Mouse (Mus musculus) heart, embryonic 14.5 days (tissue): ENCODE results near the gene Dennd2a. TPM values are rescaled to one million over a fixed set of nuclear protein-coding genes. Genes with fewer than 3 reads are reported as not detected.

Experiments
- ATAC-seq: fragments of 200-750 bp; cut with Nextera tagmentation; 2 replicates; pipeline ENCODE4 v1.8.0; 2017; ENCODE audit warnings: low read depth, moderate TSS enrichment; ENCODE audit not compliant: insufficient number of reproducible peaks, insufficient read depth, low FRiP score
- H3K27ac ChIP-seq, 2 experiments: fragments of 200-500 bp in 1 of 2; fragments of 300-500 bp in 1 of 2; sonication (generic) in 1 of 2; replicated peaks in 1 of 2; 2 replicates each; pipeline ENCODE4 v1.5.1; 2012 to 2014; ENCODE audit warnings: low read depth in 2 of 2, low read length in 2 of 2, control low read depth in 1 of 2, mild to moderate bottlenecking in 1 of 2, mixed read lengths in 1 of 2; ENCODE audit not compliant: control insufficient read depth in 1 of 2, insufficient read depth in 1 of 2
- H3K27me3 ChIP-seq: fragments of 300-500 bp; sonication (generic); 2 replicates; pipeline ENCODE4 v1.6.1; 2014; ENCODE audit warnings: mild to moderate bottlenecking, low read length, control low read depth; ENCODE audit not compliant: control insufficient read depth, insufficient read depth
- H3K36me3 ChIP-seq: fragments of 300-500 bp; sonication (generic); 2 replicates; pipeline ENCODE4 v1.6.1; 2014; ENCODE audit warnings: mild to moderate bottlenecking, control low read depth, low read length, mixed read lengths; ENCODE audit not compliant: control insufficient read depth, insufficient read depth
- H3K4me1 ChIP-seq, 2 experiments: fragments of 200-500 bp in 1 of 2; fragments of 300-500 bp in 1 of 2; sonication (generic) in 1 of 2; 2 replicates each; pipeline ENCODE4 v1.6.1; 2012 to 2014; ENCODE audit warnings: low read length in 2 of 2, control low read depth in 1 of 2, mixed read lengths in 1 of 2; ENCODE audit not compliant: control insufficient read depth in 2 of 2, insufficient read depth in 2 of 2
- H3K4me2 ChIP-seq: fragments of 300-500 bp; sonication (generic); 2 replicates; pipeline ENCODE4 v1.6.1; 2014; ENCODE audit warnings: mild to moderate bottlenecking, low read length
- H3K4me3 ChIP-seq, 2 experiments: fragments of 200-500 bp in 1 of 2; fragments of 300-500 bp in 1 of 2; sonication (generic) in 1 of 2; 2 replicates each; pipeline ENCODE4 v1.5.1; 2012 to 2014; ENCODE audit warnings: low read length in 2 of 2, mild to moderate bottlenecking in 2 of 2, control low read depth in 1 of 2, low read depth in 1 of 2, moderate library complexity in 1 of 2; ENCODE audit not compliant: control insufficient read depth in 1 of 2, insufficient read depth in 1 of 2
- H3K9ac ChIP-seq: fragments of 300-500 bp; sonication (generic); 2 replicates; pipeline ENCODE4 v1.6.1; 2014; ENCODE audit warnings: mild to moderate bottlenecking, low read length
- H3K9me3 ChIP-seq: fragments of 300-500 bp; sonication (generic); 2 replicates; pipeline ENCODE4 v1.6.1; 2016; ENCODE audit warnings: low read length, control low read depth; ENCODE audit not compliant: control insufficient read depth
- WGBS: fragments of 180-500 bp; shearing (Covaris S2); extraction: QIAGEN DNeasy Blood & Tissue Kit; methylation state at CpG from one replicate; pipeline ENCODE4 v1.1.7; 2014; 5-methylcytosine and 5-hydroxymethylcytosine counted together
- polyA plus RNA-seq: library from polyadenylated mRNA; unstranded; fragments of >200 nt; fragmentation: Nextera tagmentation; extraction: Ambion mirVana; gene quantifications from 2 replicates; pipeline ENCODE4 v1.2.1, GENCODE M21; 2014

The Dennd2a gene
- polyA plus RNA-seq, 1 experiment from 2014 or later: 18.8 TPM

DNA sequence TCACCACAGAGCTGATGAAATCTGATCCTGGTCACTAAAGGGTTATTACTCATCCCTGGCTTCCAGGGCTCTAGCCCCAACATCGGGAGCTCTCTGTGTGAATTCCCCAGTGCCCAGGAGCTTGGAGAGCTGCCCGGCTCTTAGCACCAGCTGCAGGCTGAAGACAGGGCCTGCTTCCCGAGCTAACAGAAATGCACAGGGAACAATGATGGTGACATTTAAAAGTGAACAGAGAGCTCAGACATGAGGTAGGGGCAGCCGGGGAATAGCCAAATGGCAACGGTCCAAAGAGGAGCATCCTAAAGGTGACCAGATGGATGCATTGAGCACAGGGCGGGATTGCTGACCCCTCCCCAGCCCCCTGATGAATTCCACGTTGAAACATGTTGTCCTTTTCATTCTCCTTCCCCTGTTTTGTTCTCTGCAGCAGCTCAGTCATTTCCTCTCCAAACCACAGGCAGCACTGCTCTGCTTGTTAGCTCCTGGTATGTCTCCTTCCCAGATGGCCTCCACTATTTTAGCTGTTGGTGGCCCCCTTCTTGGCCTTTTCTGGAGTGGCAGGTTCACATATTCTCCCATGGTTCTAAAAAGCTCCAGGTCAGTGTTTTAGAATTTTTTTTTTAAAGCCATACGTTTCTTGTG is 79.0 kb downstream of the Dennd2a start:
- H3K4me3 ChIP-seq: no peak overlapping the region
- no peak for ATAC-seq
- no peaks in the 10 kb centered on the region for H3K9me3 ChIP-seq
- H3K4me2 ChIP-seq: no peak overlapping the region
- H3K4me1 ChIP-seq: peaks cover 0 to 3% of the 10 kb centered on the region in 2 experiments; a peak in 2 of 4 replicates
- no peak overlapping the region for H3K9ac ChIP-seq
- WGBS: 59% methylated on average over 8 of the region's 8 CpGs
- peaks cover 65% of the 10 kb centered on the region for H3K36me3 ChIP-seq
- no peaks in the 10 kb centered on the region for H3K27me3 ChIP-seq
- H3K27ac ChIP-seq: no peak overlapping the region

DNA sequence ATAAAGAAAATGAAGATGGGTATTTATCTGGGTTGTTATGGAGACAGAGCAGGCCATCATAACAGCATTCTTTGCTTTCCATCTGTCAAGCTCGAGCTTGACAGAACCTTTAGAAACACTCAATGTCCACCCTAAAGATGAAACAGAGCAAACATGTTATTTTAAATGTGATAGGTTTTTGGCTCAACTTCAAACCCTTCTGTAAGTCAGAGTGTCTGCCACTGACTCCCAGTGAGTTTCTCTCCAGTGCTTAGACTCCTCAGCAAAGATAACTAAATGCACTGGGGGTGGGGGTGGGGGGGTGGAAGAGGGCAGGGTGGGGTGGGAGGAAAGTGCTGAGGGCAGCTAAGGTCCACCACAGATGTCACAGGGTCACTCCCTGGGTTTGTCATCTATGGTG is 81.0 kb downstream of the Dennd2a start:
- H3K4me1 ChIP-seq: peaks cover 2 to 9% of the 10 kb centered on the region in 2 experiments; a peak in 3 of 4 replicates
- no peak for ATAC-seq
- no peak overlapping the region for H3K4me3 ChIP-seq
- H3K9me3 ChIP-seq: no peaks in the 10 kb centered on the region
- H3K4me2 ChIP-seq: no peak overlapping the region
- H3K9ac ChIP-seq: no peak overlapping the region
- no peak overlapping the region for H3K27ac ChIP-seq
- H3K36me3 ChIP-seq: peaks cover 48% of the 10 kb centered on the region
- H3K27me3 ChIP-seq: no peaks in the 10 kb centered on the region
- 43% methylated on average over 1 of the region's 1 CpGs for WGBS

DNA sequence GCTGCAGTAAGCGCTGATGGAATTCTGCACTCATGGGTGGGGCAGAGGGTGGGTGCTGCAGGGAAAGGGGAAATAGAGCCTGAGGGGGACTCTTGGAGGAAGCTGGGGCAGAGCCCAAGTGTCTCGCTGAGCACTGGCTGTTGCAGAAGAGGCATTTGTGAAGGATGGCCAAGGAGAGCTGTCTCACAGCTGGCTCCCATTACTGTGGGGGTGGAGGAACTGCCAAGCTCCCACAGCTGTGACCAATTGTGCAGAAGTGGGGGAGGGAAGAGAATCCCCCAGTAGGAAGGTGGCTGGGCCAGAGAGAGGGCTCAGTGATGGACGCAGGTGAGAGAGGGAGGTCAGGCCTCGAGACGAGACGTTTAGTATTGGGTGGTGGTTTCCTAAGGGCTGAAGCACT is 83.2 kb downstream of the Dennd2a start:
- Histone ChIP-seq H3K27me3 (no peaks in the 10 kb centered on the region), H3K9me3 (no peaks in the 10 kb centered on the region), H3K9ac (no peak overlapping the region), H3K4me3 (no peak overlapping the region), H3K4me1 (peaks cover 2 to 9% of the 10 kb centered on the region in 2 experiments; a peak in 3 of 4 replicates), H3K27ac (no peak overlapping the region), H3K36me3 (peaks cover 54% of the 10 kb centered on the region), H3K4me2 (no peak overlapping the region)
- 57% methylated on average over 6 of the region's 6 CpGs for WGBS
- no peak for ATAC-seq

DNA sequence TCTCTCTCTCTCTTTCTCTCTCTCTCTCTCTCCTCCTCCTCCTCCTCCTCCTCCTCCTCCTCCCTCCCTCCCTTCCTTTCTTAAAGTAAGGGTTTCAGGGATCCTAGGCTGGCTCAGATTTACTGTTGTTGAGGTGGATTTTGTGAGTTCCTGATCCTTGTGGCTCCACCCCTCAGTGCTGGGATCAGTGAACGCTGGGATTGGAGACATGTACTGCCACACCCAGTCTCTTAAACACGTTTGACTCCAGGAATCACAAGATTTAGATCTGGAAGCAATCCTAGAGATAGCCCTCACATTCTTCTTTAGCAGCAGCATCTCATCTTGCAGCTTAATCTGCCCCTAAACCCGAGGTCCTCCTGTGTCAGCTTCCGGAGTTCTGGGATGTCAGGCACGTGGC is 84.8 kb downstream of the Dennd2a start:
- peaks cover 2 to 9% of the 10 kb centered on the region in 2 experiments; a peak in 3 of 4 replicates for H3K4me1 ChIP-seq
- ATAC-seq: no peak
- no peak overlapping the region for H3K27ac ChIP-seq
- no peak overlapping the region for H3K4me2 ChIP-seq
- peaks cover 55% of the 10 kb centered on the region for H3K36me3 ChIP-seq
- no peaks in the 10 kb centered on the region for H3K9me3 ChIP-seq
- 47% methylated on average over 5 of the region's 5 CpGs for WGBS
- no peak overlapping the region for H3K4me3 ChIP-seq
- no peaks in the 10 kb centered on the region for H3K27me3 ChIP-seq
- no peak overlapping the region for H3K9ac ChIP-seq

DNA sequence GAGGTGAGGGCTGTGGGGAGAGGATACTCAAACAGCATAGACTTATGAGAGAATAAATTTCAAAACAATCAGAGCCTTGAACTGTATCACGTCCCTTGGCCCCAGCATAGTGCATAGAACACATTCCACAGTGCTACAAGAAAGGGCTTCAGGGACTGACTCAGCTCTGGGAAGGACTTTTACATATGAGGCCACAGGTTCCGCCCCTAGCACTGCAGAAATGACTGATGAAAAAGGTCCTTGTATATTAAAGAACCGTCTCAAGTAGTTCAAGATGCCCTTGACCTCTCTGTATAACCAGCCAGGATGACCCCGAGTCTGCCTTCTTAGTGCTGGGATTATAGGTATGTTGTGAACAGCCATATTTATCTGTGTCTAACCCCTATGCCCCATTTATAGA is 85.4 kb downstream of the Dennd2a start:
- Histone ChIP-seq H3K4me3 (no peak overlapping the region), H3K36me3 (peaks cover 55% of the 10 kb centered on the region), H3K27ac (no peak overlapping the region), H3K4me1 (peaks cover 2 to 9% of the 10 kb centered on the region in 2 experiments; a peak in 3 of 4 replicates), H3K9ac (no peak overlapping the region), H3K27me3 (no peaks in the 10 kb centered on the region), H3K9me3 (no peaks in the 10 kb centered on the region), H3K4me2 (no peak overlapping the region)
- WGBS: 44% methylated on average over 4 of the region's 4 CpGs
- ATAC-seq: no peak

DNA sequence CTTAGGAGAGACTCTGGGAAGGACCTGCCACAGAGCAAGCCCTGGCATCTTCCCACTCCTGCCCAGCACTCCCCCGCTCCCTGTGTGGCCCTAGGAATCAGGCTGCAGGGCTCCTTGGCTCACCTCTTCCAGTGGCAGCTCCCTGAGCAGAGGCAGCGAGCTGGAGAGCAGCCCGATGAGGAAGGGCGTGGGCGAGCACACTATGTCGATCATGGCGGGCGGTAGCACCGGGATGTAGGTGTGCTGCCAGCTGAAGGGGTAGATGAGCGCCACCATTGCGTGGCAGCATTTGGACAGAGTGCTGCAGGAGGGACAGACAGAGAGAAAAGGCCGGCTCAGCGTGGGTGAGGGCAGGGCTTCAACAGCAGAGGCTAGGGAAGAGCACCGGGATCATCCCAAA is 87.6 kb downstream of the Dennd2a start:
- no peak overlapping the region for H3K9ac ChIP-seq
- peaks cover 56% of the 10 kb centered on the region for H3K36me3 ChIP-seq
- no peaks in the 10 kb centered on the region for H3K27me3 ChIP-seq
- no peak for ATAC-seq
- no peak overlapping the region for H3K4me2 ChIP-seq
- 90% methylated on average over 12 of the region's 14 CpGs for WGBS
- no peak overlapping the region for H3K4me3 ChIP-seq
- no peaks in the 10 kb centered on the region for H3K9me3 ChIP-seq
- peaks cover 2 to 6% of the 10 kb centered on the region in 2 experiments; a peak in 2 of 4 replicates for H3K4me1 ChIP-seq
- H3K27ac ChIP-seq: no peak overlapping the region

DNA sequence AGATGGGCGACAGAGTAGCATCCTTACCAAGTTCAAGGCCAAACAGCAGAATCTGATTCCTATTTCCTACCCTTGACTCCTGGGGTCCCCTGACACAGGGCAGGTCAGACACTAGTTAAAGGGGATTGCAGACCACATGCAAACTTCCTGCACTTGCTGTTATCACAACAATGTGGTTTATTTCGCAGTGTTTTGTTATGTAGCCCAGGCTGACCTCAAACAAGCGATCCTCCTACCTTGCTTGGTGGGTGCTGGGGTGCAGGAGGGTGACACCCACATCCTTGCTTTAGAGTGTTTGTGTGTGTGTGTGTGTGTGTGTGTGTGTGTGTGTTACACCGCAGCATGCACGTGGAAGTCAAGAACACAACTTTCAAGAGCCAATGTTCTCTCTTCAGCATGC is 88.2 kb downstream of the Dennd2a start:
- H3K4me3 ChIP-seq: no peak overlapping the region
- no peak overlapping the region for H3K27ac ChIP-seq
- no peaks in the 10 kb centered on the region for H3K27me3 ChIP-seq
- no peak for ATAC-seq
- no peaks in the 10 kb centered on the region for H3K9me3 ChIP-seq
- peaks cover 2 to 6% of the 10 kb centered on the region in 2 experiments; a peak in 2 of 4 replicates for H3K4me1 ChIP-seq
- peaks cover 55% of the 10 kb centered on the region for H3K36me3 ChIP-seq
- H3K9ac ChIP-seq: no peak overlapping the region
- H3K4me2 ChIP-seq: no peak overlapping the region
- WGBS: 86% methylated on average over 5 of the region's 5 CpGs
